Mouse (Mus musculus) regulatory T cell (primary cell): ENCODE measurements at regions not wholly inside any gene's neighbourhood (a gene's known extent, or its start where the extent isn't known, plus 50 kb on each side); places are given as distances from the start of the nearest gene placed in this dataset.
"Not testable (repeated sequence)": the region's sequence is repeated elsewhere in the genome, so short reads cannot be mapped to it uniquely, and the experiment has no call there.

Source experiments
- in situ Hi-C: fragments of 300-600 bp; cut with MboI, MseI; formaldehyde crosslinking; loops from one replicate; pipeline ENCODE4 v1.15.1; 2025; ENCODE audit warnings: high pct_unique_total_duplicates

- in situ Hi-C loops, result no loop called here
Measured at GRCm38 (mm10) chr17:3006662-3007061, 108.1 kb upstream of the Scaf8 start.

DNA sequence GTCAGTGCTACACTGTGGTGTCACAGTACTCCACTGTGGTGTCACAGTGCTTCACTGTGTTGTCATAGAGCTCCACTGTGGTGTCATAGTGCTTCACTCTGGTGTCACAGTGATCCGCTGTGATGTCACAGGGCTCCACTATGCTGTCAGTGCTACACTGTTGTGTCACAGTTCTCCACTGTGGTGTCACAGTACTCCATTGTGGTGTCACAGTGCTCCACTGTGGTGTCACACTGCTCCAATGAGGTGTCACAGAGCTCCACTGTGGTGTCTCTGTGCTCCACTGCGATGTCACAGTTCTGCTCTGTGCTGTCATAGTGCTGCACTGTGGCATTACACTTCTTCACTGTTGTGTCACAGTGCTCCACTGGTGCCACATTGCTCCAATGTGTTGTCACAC, 107.5 kb upstream of the Scaf8 start:
- in situ Hi-C loops, result no loop called here

- in situ Hi-C loops, result no loop called here
Measured at GRCm38 (mm10) chr17:3009939-3010338, 104.8 kb upstream of the Scaf8 start.

GRCm38 (mm10) chr17:3012045-3012444, 102.7 kb upstream of the Scaf8 start:
- in situ Hi-C loops, result no loop called here

GRCm38 (mm10) chr17:3019631-3020391, 95.0 kb upstream of the Scaf8 start:
- in situ Hi-C loops, result no loop called here

DNA sequence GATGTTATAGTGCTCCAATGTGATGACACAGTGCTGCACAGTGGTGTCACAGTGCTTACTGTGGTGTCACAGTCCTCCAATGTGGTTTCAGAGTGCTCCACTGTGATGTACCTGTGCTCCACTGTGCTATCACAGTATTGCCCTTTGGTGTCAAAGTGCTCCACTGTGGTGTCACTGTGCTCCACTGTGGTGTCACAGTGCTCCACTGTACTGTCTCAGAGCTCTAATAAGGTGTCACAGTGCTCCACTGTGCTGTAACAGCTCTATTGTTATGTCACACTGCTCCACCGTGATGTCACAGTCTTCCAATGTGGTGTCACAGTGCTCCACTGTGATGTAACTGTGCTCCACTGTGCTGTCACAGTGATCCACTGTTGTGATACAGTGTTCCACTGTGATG, 94.4 kb upstream of the Scaf8 start:
- in situ Hi-C loops, result no loop called here

GRCm38 (mm10) chr17:3022245-3022935, 92.4 kb upstream of the Scaf8 start:
- in situ Hi-C loops, result no loop called here

- in situ Hi-C loops, result not testable (repeated sequence)
Measured at GRCm38 (mm10) chr17:3022936-3023247, 91.9 kb upstream of the Scaf8 start.

DNA sequence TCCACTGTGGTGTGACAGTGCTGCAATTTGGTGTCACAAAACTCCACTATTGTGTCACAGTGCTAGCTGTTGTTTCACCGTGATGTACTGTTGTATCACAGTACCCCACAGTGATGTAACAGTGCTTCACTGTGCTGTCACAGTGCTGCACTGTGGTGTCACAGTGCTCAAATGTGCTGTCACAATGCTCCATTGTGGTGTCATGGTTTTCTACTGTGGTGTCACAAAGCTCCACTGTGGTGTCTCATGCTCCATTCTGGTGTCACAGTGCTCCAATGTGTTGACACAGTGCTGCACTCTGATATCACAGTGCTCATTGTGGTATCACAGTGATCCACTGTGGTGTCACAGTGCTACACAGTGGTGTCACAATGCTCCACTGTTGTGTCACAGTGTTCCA, 91.3 kb upstream of the Scaf8 start:
- in situ Hi-C loops, result no loop called here

DNA sequence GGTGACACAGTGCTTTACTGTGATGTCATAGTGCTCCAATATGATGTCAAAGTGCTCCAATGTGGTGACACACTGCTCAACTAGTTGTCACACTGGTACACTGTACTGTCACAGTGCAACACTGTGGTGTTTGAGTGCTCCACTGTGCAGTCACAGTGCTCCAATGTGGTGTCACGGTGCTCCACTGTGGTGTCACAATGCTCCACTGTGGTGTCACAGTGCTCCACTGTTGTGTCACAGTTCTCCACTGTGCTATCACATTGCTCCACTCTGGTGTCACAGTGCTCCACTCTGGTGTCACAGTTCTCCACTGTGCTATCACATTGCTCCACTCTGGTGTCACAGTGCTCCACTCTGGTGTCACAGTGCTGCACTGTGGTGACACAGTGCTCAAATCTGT, 87.9 kb upstream of the Scaf8 start:
- in situ Hi-C loops, result not testable (repeated sequence)

DNA sequence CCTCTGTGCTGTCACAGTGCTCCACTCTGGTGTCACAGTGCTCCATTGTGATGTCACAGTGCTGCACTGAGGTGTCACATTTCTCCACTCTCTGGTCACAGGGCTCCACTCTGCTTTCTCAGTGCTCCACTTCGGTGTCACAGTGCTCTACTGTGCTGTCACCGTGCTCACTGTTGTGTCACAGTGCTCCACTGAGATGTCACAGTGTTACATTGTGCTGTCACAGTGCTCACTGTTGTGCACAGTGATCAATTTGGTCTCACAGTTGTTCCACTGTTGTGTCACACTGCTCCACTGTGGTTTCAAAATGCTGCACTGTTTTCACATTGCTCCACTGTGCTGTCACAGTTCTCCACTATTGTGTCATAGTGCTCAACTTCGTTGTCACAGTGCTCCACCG, 87.4 kb upstream of the Scaf8 start:
- in situ Hi-C loops, result no loop called here

GRCm38 (mm10) chr17:3029750-3030149, 85.0 kb upstream of the Scaf8 start:
- in situ Hi-C loops, result not testable (repeated sequence)

DNA sequence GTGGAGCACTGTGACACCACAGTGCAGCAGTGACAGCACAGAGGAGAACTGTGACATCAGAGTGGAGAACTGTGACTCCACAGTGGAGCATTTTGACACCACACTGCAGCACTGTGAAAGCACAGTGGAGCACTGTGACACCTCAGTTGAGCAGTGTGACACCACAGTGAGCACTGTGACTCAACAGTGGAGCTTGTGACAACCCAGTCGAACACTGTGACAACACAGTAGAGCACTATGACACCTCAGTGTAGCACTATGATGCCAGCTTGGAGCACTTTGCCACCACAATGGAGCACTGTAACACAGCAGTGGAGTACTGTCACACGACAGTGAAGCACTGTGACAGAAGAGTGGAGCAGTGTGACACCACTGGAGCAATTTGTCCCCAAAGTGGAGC, 79.7 kb upstream of the Scaf8 start:
- in situ Hi-C loops, result no loop called here

GRCm38 (mm10) chr17:3037145-3037870, 77.5 kb upstream of the Scaf8 start:
- in situ Hi-C loops, result no loop called here

- in situ Hi-C loops, result no loop called here
Measured at GRCm38 (mm10) chr17:3038067-3038466, 76.7 kb upstream of the Scaf8 start.

GRCm38 (mm10) chr17:3044520-3044919, 70.3 kb upstream of the Scaf8 start:
- in situ Hi-C loops, result loop anchor here (5.0 kb wide), 1 partner anchor 98 kb away; no protein-coding TSS in a partner anchor

DNA sequence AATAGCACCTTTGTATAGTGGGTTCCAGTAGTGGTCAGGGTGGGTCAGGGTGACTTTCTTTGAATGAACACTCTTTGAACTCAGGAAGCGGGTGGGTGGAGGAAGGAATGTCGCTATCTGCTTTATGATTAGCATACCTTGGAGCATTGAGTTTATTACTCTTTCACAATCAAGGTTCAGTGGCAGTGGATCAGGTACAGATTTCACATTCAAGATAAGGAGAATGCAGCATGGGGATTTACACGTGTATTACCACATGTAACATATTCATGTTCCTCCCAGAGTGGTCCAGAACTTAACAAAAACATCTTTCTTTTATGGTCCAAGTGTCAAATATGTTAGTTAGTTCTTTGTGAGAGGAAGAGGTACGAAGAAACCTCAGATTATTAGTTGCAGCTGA, 60.9 kb upstream of the Scaf8 start:
- in situ Hi-C loops, result not testable (repeated sequence)

DNA sequence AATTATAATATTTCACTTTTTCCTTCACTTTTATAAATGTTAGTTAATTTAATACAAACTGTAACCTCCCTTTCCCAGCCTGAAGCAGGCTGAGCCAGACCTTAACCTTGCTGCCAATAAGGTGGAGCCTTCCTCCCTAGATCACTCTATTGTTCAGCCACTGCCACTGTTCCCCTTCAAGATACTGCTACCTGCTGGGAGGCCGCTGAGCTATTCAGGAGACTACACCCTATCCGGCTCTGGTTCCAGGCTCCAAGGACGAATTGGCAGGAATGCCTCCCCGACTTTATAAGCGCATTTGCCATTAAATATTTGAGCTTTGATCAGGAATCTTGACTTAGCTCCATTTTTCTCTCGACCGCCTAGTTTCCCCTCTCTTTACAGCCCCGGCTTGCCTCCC, 59.9 kb upstream of the Scaf8 start:
- in situ Hi-C loops, result loop anchor here (5.0 kb wide), 1 partner anchor 477 kb away; the partner anchor contains the start of gene Cldn20

GRCm38 (mm10) chr17:3055376-3055775, 59.4 kb upstream of the Scaf8 start:
- in situ Hi-C loops, result loop anchor here (5.0 kb wide), 1 partner anchor 477 kb away; the partner anchor contains the start of gene Cldn20

GRCm38 (mm10) chr17:3063401-3063800, 51.4 kb upstream of the Scaf8 start:
- in situ Hi-C loops, result not testable (repeated sequence)
